Mouse (Mus musculus) megakaryocyte, embryonic 14.5 days (primary cell): Measurements from ENCODE around the gene Kif22. TPM values are rescaled to one million over a fixed set of nuclear protein-coding genes. Genes with fewer than 3 reads are reported as not detected.

Experiments
- H3K27me3 ChIP-seq: replicated peaks from 2 replicates; pipeline ENCODE3; 2012; ENCODE audit warnings: inconsistent platforms
- H3K36me3 ChIP-seq: replicated peaks from 2 replicates; pipeline ENCODE3; 2012; ENCODE audit warnings: low read length, inconsistent platforms, mixed read lengths
- H3K4me1 ChIP-seq: 2 replicates; pipeline ENCODE4 v1.6.1; 2012; ENCODE audit warnings: inconsistent platforms
- H3K4me3 ChIP-seq: replicated peaks from 2 replicates; pipeline ENCODE3; 2012; ENCODE audit warnings: moderate library complexity, mild to moderate bottlenecking, inconsistent platforms
- H3K9me3 ChIP-seq: 2 replicates; pipeline ENCODE4 v1.6.1; 2012; ENCODE audit warnings: inconsistent platforms
- FLI1 ChIP-seq: IDR thresholded peaks from 2 replicates; pipeline ENCODE4 v1.6.1; 2012; ENCODE audit warnings: low read length, inconsistent platforms, mixed read lengths
- GATA1 ChIP-seq: IDR thresholded peaks from 3 replicates; pipeline ENCODE4 v1.6.1; 2012; ENCODE audit warnings: mixed read lengths, low read length, inconsistent platforms, borderline replicate concordance
- polyA plus RNA-seq: library from polyadenylated mRNA; stranded (reverse); fragments of >175 nt; gene quantifications from 2 replicates; pipeline ENCODE4 v1.2.3, GENCODE M21; 2012; ENCODE audit warnings: low replicate concordance; ENCODE audit not compliant: insufficient read depth

Gene Kif22
- polyA plus RNA-seq, 1 experiment: 18.0 TPM

GRCm38 (mm10) chr7:127016971-127017949 is 25.0 kb downstream of the Kif22 start, which contains the start of gene Pagr1a:
TSS of gene Pagr1a (minus strand) at chr7:127017352.
- no peaks in the 10 kb centered on the region for H3K9me3 ChIP-seq
- peaks cover 46% of the 10 kb centered on the region for H3K36me3 ChIP-seq
- peak within 1 kb of the TSS; percentile 96 for H3K4me3 ChIP-seq
- H3K27me3 ChIP-seq: no peaks in the 10 kb centered on the region
- peaks cover 79% of the 10 kb centered on the region for H3K4me1 ChIP-seq
- no peak; the same call in 1 of the 2 replicates for TF ChIP-seq FLI1
- TF ChIP-seq GATA1: no peak

- no peaks in the 10 kb centered on the region for H3K9me3 ChIP-seq
- no peaks in the 10 kb centered on the region for H3K27me3 ChIP-seq
- peaks cover 45% of the 10 kb centered on the region for H3K36me3 ChIP-seq
- peak overlapping the region; percentile 96 for H3K4me3 ChIP-seq
- peaks cover 79% of the 10 kb centered on the region for H3K4me1 ChIP-seq
- TF ChIP-seq GATA1: no peak
- peak; percentile 41; the same call in 1 of the 2 replicates for TF ChIP-seq FLI1
These were observed 25.8 kb downstream of the Kif22 start for GRCm38 (mm10) chr7:127016486-127016938.

- H3K9me3 ChIP-seq: no peaks in the 10 kb centered on the region
- H3K27me3 ChIP-seq: no peaks in the 10 kb centered on the region
- H3K36me3 ChIP-seq: peaks cover 45% of the 10 kb centered on the region
- TF ChIP-seq GATA1 (no peak), FLI1 (no peak)
- peaks cover 79% of the 10 kb centered on the region for H3K4me1 ChIP-seq
- H3K4me3 ChIP-seq: peak within 1 kb of the TSS; percentile 96
These were observed 26.0 kb downstream of the Kif22 start, which contains the start of gene Pagr1b for GRCm38 (mm10) chr7:127016481-127016485. TSS of gene Pagr1b (minus strand) at chr7:127016484.

- H3K4me3 ChIP-seq: peak overlapping the region; percentile 96
- TF ChIP-seq GATA1 (no peak), FLI1 (no peak)
- H3K27me3 ChIP-seq: no peaks in the 10 kb centered on the region
- no peaks in the 10 kb centered on the region for H3K9me3 ChIP-seq
- peaks cover 46% of the 10 kb centered on the region for H3K36me3 ChIP-seq
- H3K4me1 ChIP-seq: peaks cover 79% of the 10 kb centered on the region
These were observed 26.2 kb downstream of the Kif22 start for GRCm38 (mm10) chr7:127016081-127016480.

GRCm38 (mm10) chr7:127014993-127015392 is 27.3 kb downstream of the Kif22 start:
- peaks cover 79% of the 10 kb centered on the region for H3K4me1 ChIP-seq
- TF ChIP-seq FLI1: no peak
- no peak for TF ChIP-seq GATA1

GRCm38 (mm10) chr7:127014320-127014719 is 28.0 kb downstream of the Kif22 start, which contains the start of gene Mvp:
TSS of gene Mvp (minus strand) at chr7:127014621.
- Histone ChIP-seq H3K9me3 (no peaks in the 10 kb centered on the region), H3K36me3 (peaks cover 53% of the 10 kb centered on the region), H3K4me1 (peaks cover 85% of the 10 kb centered on the region), H3K27me3 (no peaks in the 10 kb centered on the region), H3K4me3 (peak within 1 kb of the TSS; percentile 96)
- TF ChIP-seq FLI1 (no peak), GATA1 (no peak)

More at GRCm38 (mm10) chr7:127014993-127015392, 27.3 kb downstream of the Kif22 start:
- Histone ChIP-seq H3K27me3 (no peaks in the 10 kb centered on the region), H3K36me3 (peaks cover 50% of the 10 kb centered on the region), H3K4me3 (peak overlapping the region; percentile 96), H3K9me3 (no peaks in the 10 kb centered on the region)

GRCm38 (mm10) chr7:127013385-127013784 is 28.9 kb downstream of the Kif22 start:
- TF ChIP-seq FLI1 (no peak), GATA1 (no peak)
- Histone ChIP-seq H3K9me3 (no peaks in the 10 kb centered on the region), H3K4me3 (peak overlapping the region; percentile 96), H3K27me3 (no peaks in the 10 kb centered on the region), H3K36me3 (peaks cover 54% of the 10 kb centered on the region), H3K4me1 (peaks cover 86% of the 10 kb centered on the region)

- peaks cover 54% of the 10 kb centered on the region for H3K36me3 ChIP-seq
- peaks cover 86% of the 10 kb centered on the region for H3K4me1 ChIP-seq
- no peaks in the 10 kb centered on the region for H3K27me3 ChIP-seq
- TF ChIP-seq FLI1 (no peak), GATA1 (no peak)
- peak overlapping the region; percentile 96 for H3K4me3 ChIP-seq
- no peaks in the 10 kb centered on the region for H3K9me3 ChIP-seq
These were observed 29.4 kb downstream of the Kif22 start for GRCm38 (mm10) chr7:127012845-127013244.

GRCm38 (mm10) chr7:127012374-127012773 is 29.9 kb downstream of the Kif22 start:
- peaks cover 57% of the 10 kb centered on the region for H3K36me3 ChIP-seq
- no peaks in the 10 kb centered on the region for H3K27me3 ChIP-seq
- H3K9me3 ChIP-seq: no peaks in the 10 kb centered on the region
- peaks cover 86% of the 10 kb centered on the region for H3K4me1 ChIP-seq
- TF ChIP-seq FLI1 (no peak), GATA1 (no peak)
- H3K4me3 ChIP-seq: no peak overlapping the region

GRCm38 (mm10) chr7:127011717-127012116 is 30.6 kb downstream of the Kif22 start:
- peaks cover 59% of the 10 kb centered on the region for H3K36me3 ChIP-seq
- no peak for TF ChIP-seq GATA1
- TF ChIP-seq FLI1: no peak

GRCm38 (mm10) chr7:127011051-127011450 is 31.2 kb downstream of the Kif22 start:
- Histone ChIP-seq H3K4me1 (peaks cover 93% of the 10 kb centered on the region), H3K9me3 (no peaks in the 10 kb centered on the region), H3K36me3 (peaks cover 60% of the 10 kb centered on the region), H3K27me3 (no peaks in the 10 kb centered on the region), H3K4me3 (peak overlapping the region; percentile 56)
- TF ChIP-seq FLI1: no peak
- no peak for TF ChIP-seq GATA1

More at GRCm38 (mm10) chr7:127011717-127012116, 30.6 kb downstream of the Kif22 start:
- H3K27me3 ChIP-seq: no peaks in the 10 kb centered on the region
- no peaks in the 10 kb centered on the region for H3K9me3 ChIP-seq
- H3K4me1 ChIP-seq: peaks cover 91% of the 10 kb centered on the region
- peak overlapping the region; percentile 56 for H3K4me3 ChIP-seq
